Mouse (Mus musculus) regulatory T cell (primary cell): ENCODE results near the gene Ankrd33.

Experiments
- in situ Hi-C: fragments of 300-600 bp; cut with MboI, MseI; formaldehyde crosslinking; loops from one replicate; pipeline ENCODE4 v1.15.1; 2025; ENCODE audit warnings: high pct_unique_total_duplicates

Ankrd33 gene

DNA sequence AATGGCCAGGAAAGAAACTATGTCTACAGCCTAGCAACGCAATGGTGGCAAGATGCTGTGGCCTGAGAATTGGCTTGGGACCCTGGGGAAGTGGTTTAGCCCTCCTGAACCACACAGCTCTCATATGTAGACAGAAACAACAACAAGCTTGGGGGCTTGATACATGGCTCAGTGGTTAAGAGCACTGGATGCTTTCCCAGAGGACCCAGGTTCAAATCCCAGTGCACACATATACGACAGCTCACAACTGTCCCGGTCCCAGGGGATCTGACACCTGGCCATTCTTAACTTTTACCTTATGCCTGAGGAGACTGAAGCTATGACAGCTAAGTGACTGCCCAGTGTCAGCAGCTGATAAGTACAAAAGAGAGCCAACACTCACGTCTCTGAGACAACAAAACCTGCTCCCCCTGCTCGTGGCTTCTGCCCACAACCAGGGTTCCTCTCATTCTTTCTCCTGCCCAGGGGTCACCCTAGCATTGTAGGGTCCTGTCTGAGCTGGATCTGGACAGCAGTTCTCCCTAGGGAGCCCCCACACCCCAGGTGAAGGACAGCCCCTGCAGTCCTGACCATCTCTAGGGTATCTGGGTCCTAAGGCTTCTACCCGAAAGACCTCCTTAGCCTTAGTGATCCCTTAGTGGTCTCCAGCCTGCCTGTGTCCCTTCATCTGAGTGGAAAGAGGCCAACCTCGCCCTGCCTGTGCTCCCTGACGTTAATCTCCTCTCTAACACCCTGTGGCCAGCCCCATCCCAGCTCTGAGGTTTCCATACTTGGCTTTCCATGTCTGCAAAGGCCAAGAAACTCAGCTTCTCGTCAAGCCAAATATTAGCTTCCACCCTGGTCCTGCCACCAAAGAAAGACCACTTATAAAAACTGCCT is 6.1 kb downstream of the Ankrd33 start:
- in situ Hi-C loops, result no loop called here

DNA sequence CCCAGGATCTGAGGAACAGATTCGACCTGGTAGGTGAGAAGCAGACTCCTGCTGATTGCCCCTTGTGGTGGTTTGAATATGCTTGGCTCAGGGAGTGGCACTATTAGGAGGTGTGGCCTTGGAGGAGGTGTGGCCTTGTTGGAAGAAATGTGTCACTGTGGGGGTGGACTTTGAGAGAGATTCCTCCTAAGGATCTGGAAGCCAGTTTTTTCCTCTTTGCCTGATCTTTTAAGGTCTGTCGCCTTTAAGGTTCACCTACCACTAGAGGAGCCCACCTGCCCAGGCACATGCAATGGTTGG is 6.7 kb downstream of the Ankrd33 start:
- in situ Hi-C loops, result no loop called here

DNA sequence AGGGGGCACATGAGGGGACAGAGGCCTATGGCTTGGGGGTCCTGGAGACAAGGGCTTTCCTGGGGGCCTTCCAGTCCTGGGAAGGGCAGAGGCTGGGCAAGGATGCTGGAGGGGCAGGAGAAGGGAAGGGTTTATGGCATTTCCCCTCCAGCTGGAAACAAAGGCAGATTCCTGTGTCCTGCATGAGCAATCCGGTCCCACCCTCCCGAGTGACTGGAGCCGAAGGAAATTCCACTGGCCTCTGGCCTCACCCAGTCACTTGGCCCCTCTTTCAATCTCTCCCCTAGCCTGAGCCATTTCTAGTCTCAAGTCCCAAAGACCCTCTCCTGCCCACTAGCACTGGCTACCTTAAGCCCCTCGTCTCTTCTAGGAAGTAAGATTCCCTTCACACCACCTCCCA is 7.6 kb downstream of the Ankrd33 start:
- in situ Hi-C loops, result no loop called here

DNA sequence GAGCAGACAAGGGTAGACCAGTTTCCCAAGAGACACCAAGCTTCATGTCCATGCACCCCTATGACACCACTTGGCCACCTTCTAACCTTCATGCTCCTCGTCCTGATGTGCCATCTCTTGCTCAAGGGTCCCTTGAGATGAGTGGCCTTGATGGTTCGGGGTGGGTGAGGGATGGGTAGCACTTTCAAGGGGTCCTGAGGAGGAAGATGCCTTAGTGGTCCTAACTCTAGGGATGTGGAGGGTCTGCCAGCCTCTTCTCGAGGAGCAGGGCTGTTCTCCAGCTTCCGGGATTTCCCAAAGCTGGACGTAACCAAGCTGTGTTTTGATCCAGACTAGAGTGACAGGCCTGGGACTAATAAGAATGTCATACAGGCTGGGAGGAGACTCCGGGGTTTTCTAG is 10.0 kb downstream of the Ankrd33 start:
- in situ Hi-C loops, result no loop called here

DNA sequence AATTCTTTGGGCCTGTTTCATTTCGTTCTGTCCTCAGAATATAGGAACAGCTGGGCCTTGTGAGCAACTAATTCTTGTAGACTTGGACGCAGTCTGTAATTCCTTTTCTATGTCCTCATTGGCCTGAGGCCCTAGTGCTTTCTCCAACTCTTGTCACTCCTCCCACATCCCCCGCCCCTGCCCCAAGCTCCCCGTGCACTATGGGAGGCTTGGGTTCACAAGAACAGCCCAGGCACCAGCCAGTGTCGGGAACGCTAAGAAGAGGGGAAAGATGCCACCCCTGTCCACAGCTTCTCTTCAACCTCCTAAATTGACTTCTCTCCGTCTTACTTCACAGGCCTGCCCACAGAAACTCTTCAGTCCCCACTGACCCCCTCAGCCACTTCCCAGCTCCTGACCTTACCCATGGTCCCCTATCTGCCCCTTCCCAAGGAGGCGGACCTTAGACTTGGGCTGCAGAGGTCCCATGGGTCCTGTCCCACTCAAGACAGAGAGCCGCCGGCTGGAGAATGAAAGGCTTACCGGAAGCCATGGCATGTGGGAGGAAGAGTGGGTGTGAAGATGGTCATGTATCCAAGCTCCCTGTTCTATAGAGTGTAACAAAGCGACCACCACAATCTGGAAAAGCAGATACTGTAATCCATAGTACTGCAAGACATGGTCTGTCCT is 11.5 kb downstream of the Ankrd33 start:
- in situ Hi-C loops, result no loop called here

DNA sequence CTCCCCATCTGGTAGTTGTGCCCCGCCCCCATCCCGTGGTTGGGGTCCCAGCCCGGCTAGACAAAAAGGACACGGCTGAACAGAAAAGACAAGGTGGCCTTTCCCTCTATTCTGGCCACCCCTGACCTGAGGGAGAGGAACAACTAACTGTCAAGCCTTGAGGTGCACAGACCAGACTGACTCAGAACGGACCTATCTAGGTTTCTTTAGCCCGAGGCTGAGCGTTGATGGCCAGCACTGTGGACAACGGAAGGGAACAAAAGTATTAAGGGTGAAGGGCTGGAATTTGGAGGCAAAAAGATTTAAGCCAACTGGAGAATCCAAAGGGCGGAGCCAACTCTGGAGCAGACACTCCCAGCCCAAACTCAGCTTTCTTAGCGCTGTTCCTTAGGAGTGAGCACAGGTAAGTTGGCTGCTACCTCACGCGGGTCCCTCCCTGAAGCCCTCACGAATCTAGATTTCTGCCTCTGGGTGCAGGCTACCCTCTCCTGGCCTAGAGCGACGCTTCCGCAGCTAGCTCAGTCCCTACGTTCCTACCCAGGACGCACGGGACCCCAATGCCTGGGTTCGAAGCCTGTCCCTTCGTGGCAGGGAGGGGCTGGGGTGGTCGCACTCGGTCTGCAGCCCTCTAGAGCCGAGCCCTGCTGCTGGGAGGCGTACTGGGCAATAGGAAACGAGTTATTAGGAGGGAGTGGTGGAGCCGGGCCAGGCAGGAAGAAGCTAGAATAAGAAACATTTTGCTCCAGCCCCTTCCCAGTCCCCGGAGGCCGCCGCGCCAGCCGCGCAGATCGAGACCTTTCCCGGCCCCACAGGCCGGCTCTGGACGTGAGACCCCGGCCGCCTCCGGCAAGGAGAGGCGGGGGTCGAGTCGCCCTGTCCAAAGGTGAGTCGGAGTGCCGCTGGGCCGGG is 12.9 kb downstream of the Ankrd33 start, which contains the start of gene Acvrl1:
TSS of gene Acvrl1 (plus strand) at position 342 of the 909 bp plus-strand sequence.
- in situ Hi-C loops, result no loop called here

DNA sequence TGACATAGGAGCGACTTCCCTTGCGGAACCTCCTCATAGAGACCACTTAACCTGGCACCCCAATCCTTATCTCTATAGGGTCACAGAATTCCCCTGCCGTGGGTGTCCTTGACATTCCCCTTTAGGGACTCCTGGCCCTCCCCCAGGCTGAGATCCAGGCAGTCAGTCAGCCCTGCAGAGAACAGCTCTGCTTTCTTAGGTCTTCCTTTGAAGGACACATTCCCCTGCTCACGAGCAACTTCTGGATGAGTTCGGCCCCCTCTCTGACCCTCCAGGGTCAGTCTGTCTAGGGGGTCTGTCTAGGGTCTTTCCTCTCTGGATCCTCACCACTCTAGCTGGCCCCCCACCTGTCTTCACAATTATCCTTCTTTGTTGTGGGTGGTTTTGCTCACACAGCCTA is 13.9 kb downstream of the Ankrd33 start:
- in situ Hi-C loops, result no loop called here

DNA sequence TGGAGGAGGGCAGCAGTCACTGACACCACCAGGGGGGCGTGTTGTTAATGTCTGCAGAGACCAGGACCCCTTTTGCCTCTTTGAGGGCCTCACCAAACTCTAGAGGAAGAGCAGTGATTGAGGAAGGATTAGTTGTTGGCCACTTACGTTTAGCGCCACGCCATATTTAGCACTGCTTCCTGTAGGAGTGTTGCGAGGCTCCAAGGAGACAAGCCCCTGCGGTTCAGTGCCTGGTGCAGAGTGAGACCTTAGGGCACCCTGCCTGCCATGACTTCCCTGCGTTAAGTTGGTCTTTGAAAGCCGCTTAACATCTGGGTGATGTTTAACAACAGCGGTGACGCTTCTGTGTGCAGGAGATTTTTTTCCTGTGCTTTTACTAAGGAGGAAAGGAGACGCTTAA is 15.9 kb downstream of the Ankrd33 start:
- in situ Hi-C loops, result no loop called here

DNA sequence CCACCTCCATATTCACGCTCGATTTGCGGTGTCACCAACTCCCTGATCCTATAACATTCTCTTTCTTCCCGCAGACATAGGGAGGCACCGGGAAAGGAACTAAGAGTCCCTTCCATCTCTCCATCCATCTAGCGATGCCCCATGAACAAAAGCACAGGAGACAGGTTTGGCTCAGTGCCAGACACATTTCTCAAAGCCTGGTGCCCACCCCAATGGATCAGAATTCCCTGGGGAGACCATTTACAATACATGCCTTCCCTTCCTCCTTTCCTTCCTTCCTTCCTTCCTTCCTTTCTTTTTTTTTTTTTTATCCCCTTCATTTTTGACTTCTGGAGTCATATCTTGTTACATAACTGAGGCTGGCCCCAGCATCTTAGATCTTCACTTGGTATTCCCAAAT is 16.5 kb downstream of the Ankrd33 start:
- in situ Hi-C loops, result no loop called here

DNA sequence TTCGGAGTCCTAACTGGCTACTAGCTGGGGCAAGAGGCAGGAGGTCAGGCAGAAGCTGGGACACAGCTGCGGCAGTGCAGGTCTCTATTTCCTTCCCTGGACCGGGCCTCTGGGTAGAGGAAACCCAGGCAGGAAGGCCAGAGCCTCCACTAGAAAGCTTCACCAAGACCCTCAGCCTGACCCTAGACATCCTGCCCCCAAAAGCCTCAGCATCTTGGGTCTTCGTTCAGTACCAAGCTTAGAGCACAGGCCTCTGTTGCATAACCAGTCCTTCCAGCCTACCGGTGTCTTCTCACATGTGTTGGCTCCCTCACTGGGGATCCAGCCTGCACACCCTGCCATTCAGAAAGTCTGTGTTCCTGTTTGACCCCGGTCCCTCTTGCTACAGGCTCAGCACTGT is 17.2 kb downstream of the Ankrd33 start:
- in situ Hi-C loops, result no loop called here

DNA sequence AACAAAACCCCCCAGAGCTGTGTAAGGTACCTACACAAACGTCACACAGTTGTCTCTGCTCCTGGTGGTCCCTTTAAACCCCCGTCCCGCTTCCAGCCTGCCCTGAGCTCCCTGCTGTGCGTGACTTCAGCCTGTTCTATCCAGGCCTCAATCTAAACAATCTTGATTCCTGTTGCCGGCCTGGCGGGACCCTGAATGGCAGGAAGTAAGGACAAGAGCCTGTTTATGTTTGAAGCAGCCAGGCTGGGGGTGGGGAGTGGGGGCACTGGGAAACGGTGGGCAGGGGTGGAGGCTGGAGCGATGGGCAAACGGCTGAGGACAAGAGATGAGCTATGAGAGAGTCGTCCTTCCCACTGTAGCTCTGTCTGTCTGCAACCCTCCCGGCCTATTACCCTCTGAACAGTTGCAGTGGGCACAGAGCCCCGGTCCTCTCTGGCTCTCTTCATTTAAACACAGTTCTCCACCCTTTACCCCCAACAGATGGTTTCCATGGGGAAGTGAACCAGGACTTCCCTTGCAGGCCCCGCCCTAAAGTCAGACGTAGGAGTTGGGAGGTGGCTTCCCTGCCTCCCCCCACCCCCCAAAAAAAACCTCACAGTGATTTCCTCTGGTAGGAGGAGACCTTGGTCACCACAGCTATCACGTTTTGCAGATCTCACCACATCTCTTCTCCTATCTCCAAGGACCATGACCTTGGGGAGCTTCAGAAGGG is 18.6 kb downstream of the Ankrd33 start:
- in situ Hi-C loops, result no loop called here

DNA sequence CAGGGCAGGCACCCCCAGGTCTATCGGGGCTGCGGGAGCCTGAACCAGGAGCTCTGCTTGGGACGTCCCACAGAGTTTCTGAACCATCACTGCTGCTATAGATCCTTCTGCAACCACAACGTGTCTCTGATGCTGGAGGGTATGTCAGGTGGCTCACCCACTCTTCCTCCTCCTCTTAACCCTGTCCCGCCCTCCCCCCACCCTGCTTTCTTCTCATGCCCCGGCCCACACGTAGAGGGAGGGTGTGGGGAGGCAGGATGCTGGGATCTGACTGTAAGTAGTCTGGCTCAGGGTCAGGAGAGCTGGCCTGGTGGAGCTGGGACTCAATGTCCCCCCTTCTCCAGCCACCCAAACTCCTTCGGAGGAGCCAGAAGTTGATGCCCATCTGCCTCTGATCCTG is 19.9 kb downstream of the Ankrd33 start:
- in situ Hi-C loops, result no loop called here

DNA sequence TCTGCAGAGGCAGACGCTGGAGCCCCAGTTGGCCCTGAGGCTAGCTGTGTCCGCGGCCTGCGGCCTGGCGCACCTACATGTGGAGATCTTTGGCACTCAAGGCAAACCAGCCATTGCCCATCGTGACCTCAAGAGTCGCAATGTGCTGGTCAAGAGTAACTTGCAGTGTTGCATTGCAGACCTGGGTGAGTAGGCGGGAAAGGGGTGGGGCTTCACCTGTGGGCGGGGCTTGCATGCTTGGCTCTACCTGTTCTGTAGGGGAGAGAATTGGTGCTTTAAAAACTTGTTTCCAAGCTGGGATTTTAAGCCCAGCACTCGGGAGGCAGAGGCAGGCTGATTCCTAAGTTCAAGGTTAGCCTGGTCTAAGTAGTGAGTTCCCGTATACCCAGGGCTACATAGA is 21.9 kb downstream of the Ankrd33 start:
- in situ Hi-C loops, result no loop called here

DNA sequence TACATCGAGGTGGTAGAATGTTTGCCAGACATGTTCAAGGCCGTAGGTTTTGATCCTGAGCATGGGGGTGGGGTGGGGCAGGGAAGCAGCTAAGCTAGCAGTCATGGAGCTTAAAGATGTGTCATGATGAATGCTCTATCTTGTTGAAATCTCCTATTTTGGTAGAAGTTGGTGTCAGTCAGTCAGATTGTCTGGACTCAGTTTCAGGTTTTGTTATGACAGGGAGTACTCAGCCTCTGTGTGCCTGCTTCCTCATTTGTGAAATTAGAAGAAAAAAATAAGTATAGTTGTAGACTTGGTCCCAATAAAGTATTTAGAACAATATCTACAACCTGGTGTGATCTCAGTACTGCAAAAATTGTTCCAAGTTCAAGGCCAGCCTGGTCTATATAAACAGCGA is 23.1 kb downstream of the Ankrd33 start:
- in situ Hi-C loops, result no loop called here

DNA sequence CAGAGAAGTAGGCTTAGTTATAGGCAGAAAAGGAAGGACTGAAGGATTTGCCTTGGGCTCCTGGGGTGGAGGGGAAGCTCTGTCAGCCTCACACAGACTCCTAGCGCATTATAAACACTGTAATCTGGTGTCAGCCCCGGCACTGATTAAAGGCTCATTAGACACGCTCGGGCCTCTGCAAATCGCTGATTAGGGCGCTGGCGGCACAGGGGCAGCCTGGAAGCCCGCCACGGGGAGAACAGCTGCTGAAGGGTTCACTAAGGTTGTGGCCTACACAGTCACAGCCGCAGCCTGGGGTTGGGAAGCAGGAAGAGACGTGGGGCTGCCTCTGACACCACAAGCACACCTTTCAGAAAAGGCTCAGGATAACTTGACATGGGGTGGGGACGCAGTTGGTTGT is 24.3 kb downstream of the Ankrd33 start:
- in situ Hi-C loops, result no loop called here

DNA sequence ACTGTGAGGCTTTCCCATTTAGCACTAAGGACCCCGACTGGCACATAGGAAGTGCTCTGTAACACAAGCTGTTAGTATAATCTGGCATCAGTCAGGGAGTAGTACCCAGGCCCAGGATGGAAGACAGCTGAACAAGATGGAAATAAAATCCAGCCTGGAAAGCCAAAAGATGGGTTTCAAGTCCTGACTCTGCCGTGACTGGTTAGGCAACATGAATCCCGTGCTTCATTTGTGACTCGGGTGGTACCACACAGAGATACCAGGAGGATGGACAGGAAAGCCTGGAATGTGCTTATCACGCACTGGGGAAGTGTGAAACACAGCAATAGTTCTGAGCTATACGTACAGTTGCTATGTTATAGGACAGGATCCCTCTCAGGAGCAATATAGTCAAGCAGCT is 25.0 kb downstream of the Ankrd33 start:
- in situ Hi-C loops, result no loop called here

DNA sequence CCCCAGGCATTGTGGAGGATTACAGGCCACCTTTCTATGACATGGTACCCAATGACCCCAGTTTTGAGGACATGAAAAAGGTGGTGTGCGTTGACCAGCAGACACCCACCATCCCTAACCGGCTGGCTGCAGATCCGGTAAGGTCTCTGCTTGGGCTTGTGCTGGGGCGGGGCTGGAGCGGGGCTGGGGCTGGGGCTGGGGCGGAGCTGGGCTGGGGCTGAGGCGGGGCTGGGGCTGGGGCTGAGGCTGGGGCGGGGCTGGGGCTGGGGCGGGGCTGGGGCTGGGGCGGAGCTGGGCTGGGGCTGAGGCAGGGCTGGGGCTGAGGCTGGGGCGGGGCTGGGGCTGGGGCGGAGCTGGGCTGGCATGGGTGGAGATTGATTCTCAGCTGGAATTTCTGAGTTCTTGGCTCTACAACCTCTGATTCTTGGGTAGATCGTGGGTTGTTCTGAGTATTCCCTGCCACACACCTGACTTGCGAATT is 25.5 kb downstream of the Ankrd33 start:
- in situ Hi-C loops, result no loop called here

DNA sequence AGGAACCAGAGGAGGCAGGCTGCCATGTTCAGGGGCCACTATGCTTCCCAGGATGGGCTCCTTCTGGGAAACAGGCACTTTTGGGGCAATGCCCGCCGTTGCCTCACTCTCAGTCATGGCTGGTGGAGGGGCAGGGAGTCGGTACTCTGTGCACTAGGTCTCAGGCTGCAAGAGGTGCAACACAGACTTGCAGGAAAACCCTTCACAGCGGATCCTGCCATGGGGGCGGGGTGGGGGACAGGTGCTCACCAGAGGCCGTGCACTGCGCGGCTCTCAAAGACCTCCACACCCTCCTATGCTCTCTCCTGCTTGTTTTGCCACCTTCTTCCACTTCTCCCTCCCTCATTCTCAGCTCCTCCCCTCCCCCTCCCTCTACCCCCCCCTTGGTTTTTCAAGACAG is 27.1 kb downstream of the Ankrd33 start:
- in situ Hi-C loops, result no loop called here

DNA sequence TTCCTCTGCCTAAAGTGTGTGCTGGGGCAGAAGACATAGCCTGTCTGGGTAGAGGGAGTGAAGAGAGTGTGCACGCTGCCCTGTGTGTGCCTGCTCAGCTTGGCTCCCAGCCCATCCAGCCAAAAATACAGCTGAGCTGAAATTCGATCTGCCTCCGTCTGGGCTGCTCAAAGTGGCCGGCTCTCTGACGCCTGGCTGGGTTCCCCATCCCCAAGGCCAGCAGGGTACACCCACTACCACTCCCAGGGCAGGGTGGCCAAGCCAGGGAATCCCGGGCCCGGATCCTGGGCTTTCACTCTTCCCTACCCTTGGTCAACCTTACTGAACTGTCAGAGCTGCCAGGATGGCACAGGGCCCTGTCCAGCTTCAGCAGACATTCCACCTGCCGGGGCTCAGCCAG is 27.9 kb downstream of the Ankrd33 start:
- in situ Hi-C loops, result no loop called here

DNA sequence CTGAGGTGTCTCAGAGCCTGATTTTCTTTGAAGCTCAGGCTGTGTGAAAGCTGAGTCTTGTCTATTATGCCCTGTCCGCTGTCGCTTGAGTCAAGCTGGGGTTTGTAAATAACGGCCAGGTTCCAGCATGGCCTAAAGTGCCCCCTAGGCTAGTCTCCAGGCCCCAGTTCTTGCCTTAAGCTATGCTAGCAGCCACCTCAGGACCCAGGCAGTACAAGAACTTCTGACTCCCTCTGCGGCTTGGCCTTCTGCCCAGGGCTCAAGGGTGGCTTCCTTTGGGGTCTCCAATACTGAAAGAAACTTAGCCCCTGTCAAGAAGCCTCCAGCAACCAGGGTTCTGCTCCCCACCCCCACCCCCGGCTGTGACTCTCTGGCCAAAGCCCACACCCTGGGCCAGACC is 28.6 kb downstream of the Ankrd33 start:
- in situ Hi-C loops, result no loop called here

DNA sequence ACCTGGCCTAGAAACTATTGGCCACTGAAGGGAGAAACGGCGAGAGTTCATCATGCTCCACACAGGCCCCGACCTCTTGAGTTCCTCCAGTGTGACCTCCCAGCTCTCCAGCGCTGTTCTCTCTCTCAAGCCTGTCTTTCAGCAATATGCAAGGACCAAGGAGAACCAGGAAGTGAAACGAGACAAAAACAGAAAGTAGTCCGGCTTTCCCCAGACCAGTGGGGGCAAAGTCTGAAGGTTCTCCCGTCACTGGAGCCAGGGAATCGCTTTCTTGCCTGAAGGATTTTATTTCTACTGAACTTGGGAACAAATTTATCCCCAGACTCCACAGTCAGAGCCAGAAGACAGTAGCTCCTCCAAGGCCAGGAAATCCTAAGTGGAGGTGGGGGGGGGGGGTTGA is 29.2 kb downstream of the Ankrd33 start:
- in situ Hi-C loops, result no loop called here
